Mouse (Mus musculus) embryonic fibroblast, embryonic 13.5 days (primary cell): ENCODE measurements around the gene Cd247. TPM values are rescaled to one million over a fixed set of nuclear protein-coding genes. Genes with fewer than 3 reads are reported as not detected.

ENCODE experiments used
- H3K27ac ChIP-seq: 2 replicates; pipeline ENCODE4 v1.5.1; 2012; ENCODE audit warnings: low read length, control low read depth, inconsistent platforms; ENCODE audit not compliant: insufficient read depth
- H3K4me1 ChIP-seq: 2 replicates; pipeline ENCODE4 v1.6.1; 2011; ENCODE audit warnings: low read length; ENCODE audit not compliant: control insufficient read depth, insufficient read depth
- H3K4me3 ChIP-seq: 2 replicates; pipeline ENCODE4 v1.5.1; 2011; ENCODE audit warnings: mild to moderate bottlenecking, control low read depth, low read length; ENCODE audit not compliant: insufficient read depth
- CTCF ChIP-seq: IDR thresholded peaks from 2 replicates; pipeline ENCODE4 v1.5.1; 2011; ENCODE audit warnings: mild to moderate bottlenecking, control low read depth, low read length, moderate library complexity, borderline replicate concordance; ENCODE audit not compliant: insufficient read depth
- POLR2A ChIP-seq: IDR thresholded peaks from 2 replicates; pipeline ENCODE4 v1.6.1; 2011; ENCODE audit warnings: low read depth, mild to moderate bottlenecking, control low read depth, low read length, moderate library complexity
- polyA plus RNA-seq: library from polyadenylated mRNA; stranded (reverse); fragments of >200 nt; gene quantifications from 2 replicates; pipeline ENCODE4 v1.2.4, GENCODE M21; 2011; ENCODE audit warnings: low read depth; ENCODE audit not compliant: missing spikeins, insufficient read length

Cd247 gene
- polyA plus RNA-seq, 1 experiment = not detected

- H3K4me1 ChIP-seq = no peaks in the 10 kb centered on the region; the same call in 1 of the 2 replicates
- TF ChIP-seq CTCF (no peak), POLR2A (no peak)
- no peak overlapping the region for H3K4me3 ChIP-seq
- H3K27ac ChIP-seq = no peak overlapping the region
Measured at GRCm38 (mm10) chr1:165791411-165791810, 2.9 kb downstream of the Cd247 start.

- TF ChIP-seq POLR2A = no peak
- TF ChIP-seq CTCF = no peak
- Histone ChIP-seq H3K4me1 (no peaks in the 10 kb centered on the region), H3K4me3 (no peak overlapping the region), H3K27ac (no peak overlapping the region)
Measured at GRCm38 (mm10) chr1:165801709-165802310, 13.3 kb downstream of the Cd247 start.

GRCm38 (mm10) chr1:165803107-165803506, 14.6 kb downstream of the Cd247 start:
- Histone ChIP-seq H3K4me3 (no peak overlapping the region), H3K4me1 (no peaks in the 10 kb centered on the region), H3K27ac (no peak overlapping the region)
- no peak for TF ChIP-seq CTCF

- H3K4me3 ChIP-seq = no peak overlapping the region
- TF ChIP-seq POLR2A (no peak), CTCF (no peak)
- H3K27ac ChIP-seq = no peak overlapping the region
- H3K4me1 ChIP-seq = no peaks in the 10 kb centered on the region
Measured at GRCm38 (mm10) chr1:165804133-165804532, 15.7 kb downstream of the Cd247 start.

- H3K4me1 ChIP-seq = peaks cover 3% of the 10 kb centered on the region; the same call in 1 of the 2 replicates
- no peak for TF ChIP-seq POLR2A
- TF ChIP-seq CTCF = no peak
- no peak overlapping the region for H3K4me3 ChIP-seq
- no peak overlapping the region for H3K27ac ChIP-seq
Measured at GRCm38 (mm10) chr1:165810633-165811032, 22.2 kb downstream of the Cd247 start.

GRCm38 (mm10) chr1:165811170-165811569, 22.7 kb downstream of the Cd247 start:
- Histone ChIP-seq H3K27ac (no peak overlapping the region), H3K4me3 (no peak overlapping the region), H3K4me1 (peaks cover 3% of the 10 kb centered on the region; the same call in 1 of the 2 replicates)
- no peak for TF ChIP-seq CTCF
- no peak for TF ChIP-seq POLR2A

GRCm38 (mm10) chr1:165812775-165813174, 24.3 kb downstream of the Cd247 start:
- H3K4me3 ChIP-seq = no peak overlapping the region
- H3K4me1 ChIP-seq = peaks cover 3% of the 10 kb centered on the region; the same call in 1 of the 2 replicates
- H3K27ac ChIP-seq = no peak overlapping the region
- TF ChIP-seq CTCF (no peak), POLR2A (no peak)

- H3K4me1 ChIP-seq = peaks cover 3% of the 10 kb centered on the region; the same call in 1 of the 2 replicates
- no peak overlapping the region for H3K27ac ChIP-seq
- H3K4me3 ChIP-seq = no peak overlapping the region
- no peak for TF ChIP-seq CTCF
- no peak for TF ChIP-seq POLR2A
Measured at GRCm38 (mm10) chr1:165814116-165814515, 25.6 kb downstream of the Cd247 start.

GRCm38 (mm10) chr1:165814521-165815278, 26.2 kb downstream of the Cd247 start:
- Histone ChIP-seq H3K4me1 (peaks cover 3% of the 10 kb centered on the region; the same call in 1 of the 2 replicates), H3K27ac (no peak overlapping the region), H3K4me3 (no peak overlapping the region)
- TF ChIP-seq CTCF (no peak), POLR2A (no peak)

- TF ChIP-seq CTCF (no peak), POLR2A (no peak)
- Histone ChIP-seq H3K27ac (no peak overlapping the region), H3K4me3 (no peak overlapping the region), H3K4me1 (peaks cover 3% of the 10 kb centered on the region; the same call in 1 of the 2 replicates)
Measured at GRCm38 (mm10) chr1:165816391-165816790, 27.9 kb downstream of the Cd247 start.
